Mouse (Mus musculus) G1E (cell line): Measurements from ENCODE around the gene Ulk4. TPM values are rescaled to one million over a fixed set of nuclear protein-coding genes. Genes with fewer than 3 reads are reported as not detected.

Experiments used
- ATAC-seq: 2 replicates; pipeline ENCODE4 v1.8.0; 2016; ENCODE audit warnings: mild to moderate bottlenecking; ENCODE audit not compliant: insufficient number of reproducible peaks, poor library complexity, low FRiP score, severe bottlenecking; ENCODE audit errors: extremely low read depth
- DNase-seq: peaks from one replicate; pipeline ENCODE4 v3.0.0; 2012; ENCODE audit warnings: low spot score
- H3K27me3 ChIP-seq: 2 replicates; pipeline ENCODE4 v1.6.1; 2012; ENCODE audit warnings: mild to moderate bottlenecking, low read length, inconsistent platforms; ENCODE audit not compliant: insufficient read depth
- H3K36me3 ChIP-seq: replicated peaks from 2 replicates; pipeline ENCODE3; 2012; ENCODE audit warnings: mild to moderate bottlenecking, inconsistent platforms
- H3K4me1 ChIP-seq: 2 replicates; pipeline ENCODE4 v1.6.1; 2012; ENCODE audit warnings: low read depth, low read length, inconsistent platforms, mixed read lengths; ENCODE audit not compliant: insufficient read depth
- H3K4me3 ChIP-seq: 2 replicates; pipeline ENCODE4 v1.5.1; 2012; ENCODE audit warnings: low read depth, mild to moderate bottlenecking, inconsistent platforms, low read length, moderate library complexity, mixed read lengths
- H3K9me3 ChIP-seq: replicated peaks from 2 replicates; pipeline ENCODE4 v1.6.1; 2012; ENCODE audit warnings: inconsistent platforms
- CTCF ChIP-seq: IDR thresholded peaks from 2 replicates; pipeline ENCODE4 v1.5.1; 2012; ENCODE audit warnings: low read depth, low read length, inconsistent platforms, mixed read lengths
- GATA1 ChIP-seq: IDR thresholded peaks from 2 replicates; pipeline ENCODE4 v1.6.1; 2012; ENCODE audit warnings: borderline replicate concordance, low read length, inconsistent platforms, mixed read lengths
- GATA2 ChIP-seq: IDR thresholded peaks from 2 replicates; pipeline ENCODE4 v1.6.1; 2012; ENCODE audit warnings: low read depth, low read length, inconsistent platforms, borderline replicate concordance
- POLR2AphosphoS5 ChIP-seq: IDR thresholded peaks from 2 replicates; pipeline ENCODE4 v1.6.1; 2012; ENCODE audit warnings: low read depth, low read length, inconsistent platforms; ENCODE audit not compliant: insufficient replicate concordance
- TAL1 ChIP-seq: conservative IDR thresholded peaks from 2 replicates; pipeline ENCODE4 v1.6.1; 2012; ENCODE audit warnings: low read depth, low read length, inconsistent platforms, mixed read lengths
- polyA plus RNA-seq: library from polyadenylated mRNA; stranded (reverse); fragments of >175 nt; gene quantifications from 2 replicates; pipeline ENCODE4 v1.2.3, GENCODE M21; 2012
- total RNA-seq, 2 experiments: library from RNA; stranded (forward) in 1 of 2; stranded (reverse) in 1 of 2; fragments of 200-1000 nt in 1 of 2; fragments of >200 nt in 1 of 2; fragmentation: Nextera tagmentation in 1 of 2; gene quantifications; 2 replicates each; pipeline ENCODE4 v1.2.3; 2014 to 2017

The Ulk4 gene
- total and polyA plus RNA-seq, 3 experiments: 0.52 to 3.2 (median 1.6) TPM

GRCm38 (mm10) chr9:120973026-120973515, 303.9 kb downstream of the Ulk4 start:
- H3K4me1 ChIP-seq: no peaks in the 10 kb centered on the region
- TF ChIP-seq TAL1 (no peak), CTCF (no peak), POLR2AphosphoS5 (no peak), GATA1 (no peak), GATA2 (no peak)
- peaks cover 18% of the 10 kb centered on the region for H3K36me3 ChIP-seq
- H3K9me3 ChIP-seq: no peaks in the 10 kb centered on the region
- ATAC-seq (no peak), DNase-seq (no peak)
- peaks cover 16% of the 10 kb centered on the region for H3K27me3 ChIP-seq
- no peak overlapping the region for H3K4me3 ChIP-seq

DNA sequence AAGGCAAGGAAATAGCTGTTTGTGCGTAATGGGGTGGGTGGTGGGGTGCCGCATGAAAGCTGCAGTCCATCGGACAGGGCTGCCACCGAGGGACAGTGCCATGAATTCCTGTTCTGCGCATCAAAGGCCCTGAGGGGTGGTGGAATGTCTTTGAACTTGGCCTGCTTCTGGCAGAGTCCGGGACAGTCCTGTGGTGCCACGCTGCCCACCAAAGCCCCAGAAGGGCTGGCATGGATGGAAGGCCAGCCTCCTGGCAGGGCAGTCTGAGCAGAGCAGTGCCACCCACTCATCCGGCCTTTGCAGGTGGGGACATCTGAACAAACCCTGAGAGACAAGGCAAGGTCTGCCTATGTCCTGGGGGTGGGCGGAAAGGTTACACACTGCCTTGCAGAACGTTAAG, 312.0 kb downstream of the Ulk4 start:
- Histone ChIP-seq H3K4me1 (peaks cover 60% of the 10 kb centered on the region), H3K36me3 (peaks cover 97% of the 10 kb centered on the region)

DNA sequence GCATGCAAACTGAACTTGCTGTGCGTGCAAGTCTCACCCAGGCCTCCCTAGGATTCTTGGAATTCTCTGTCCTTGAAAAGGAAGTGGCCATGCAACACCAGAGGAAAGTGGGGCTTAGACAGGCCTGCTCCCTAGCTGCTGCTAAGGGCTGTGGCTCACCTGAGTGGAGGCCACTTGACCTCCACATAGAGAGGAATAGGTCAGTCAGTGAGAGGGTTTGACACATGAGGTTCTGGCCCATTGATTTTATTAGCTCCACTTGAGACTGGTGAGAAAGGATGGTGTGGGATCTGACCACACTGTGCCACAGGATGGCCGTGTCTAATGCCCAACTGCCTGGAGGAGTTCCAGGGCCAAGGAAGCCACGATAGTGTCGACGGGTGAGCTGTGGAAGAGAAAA, 312.8 kb downstream of the Ulk4 start:
- no peak for ATAC-seq
- Histone ChIP-seq H3K4me3 (no peak overlapping the region), H3K27me3 (no peaks in the 10 kb centered on the region), H3K36me3 (peaks cover 99% of the 10 kb centered on the region), H3K9me3 (no peaks in the 10 kb centered on the region), H3K4me1 (peaks cover 68% of the 10 kb centered on the region)
- TF ChIP-seq CTCF: no peak
- DNase-seq: no peak

More for the DNA sequence above, 312.0 kb downstream of the Ulk4 start:
- ATAC-seq (no peak), DNase-seq (no peak)
- no peak overlapping the region for H3K4me3 ChIP-seq
- no peak for TF ChIP-seq CTCF
- no peak for TF ChIP-seq GATA1
- TF ChIP-seq POLR2AphosphoS5: no peak
- no peak for TF ChIP-seq GATA2
- no peak for TF ChIP-seq TAL1
- H3K27me3 ChIP-seq: no peaks in the 10 kb centered on the region
- H3K9me3 ChIP-seq: no peaks in the 10 kb centered on the region

- ATAC-seq (no peak), DNase-seq (no peak)
- H3K9me3 ChIP-seq: no peaks in the 10 kb centered on the region
- TF ChIP-seq GATA1 (no peak), POLR2AphosphoS5 (no peak), TAL1 (no peak), GATA2 (no peak), CTCF (no peak)
- no peak overlapping the region for H3K4me3 ChIP-seq
- peaks cover 99% of the 10 kb centered on the region for H3K36me3 ChIP-seq
- H3K4me1 ChIP-seq: peaks cover 72% of the 10 kb centered on the region
- H3K27me3 ChIP-seq: no peaks in the 10 kb centered on the region
Observed at GRCm38 (mm10) chr9:120963720-120964119, 313.3 kb downstream of the Ulk4 start.

DNA sequence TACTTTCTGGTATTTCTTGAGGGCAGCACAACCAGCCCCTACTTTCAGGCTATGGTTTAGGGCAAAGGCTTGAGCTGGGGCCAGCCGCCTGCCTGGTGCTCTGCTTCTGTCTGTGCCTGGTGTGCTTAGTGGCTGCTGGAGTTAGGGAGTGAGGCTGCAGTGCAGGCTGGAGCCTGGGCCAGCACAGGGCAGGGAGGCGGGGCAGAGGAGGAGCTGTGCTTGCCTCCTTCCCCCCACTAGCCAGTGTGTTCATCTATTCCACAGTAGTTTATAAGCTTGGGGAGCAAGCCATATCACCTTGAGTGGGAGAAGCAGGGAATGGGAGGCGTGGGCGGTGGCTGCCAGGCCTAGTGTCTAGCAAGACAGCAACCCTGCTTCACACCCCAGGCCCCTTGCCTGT, 313.9 kb downstream of the Ulk4 start:
- TF ChIP-seq TAL1 (no peak), CTCF (no peak), GATA1 (no peak), GATA2 (no peak), POLR2AphosphoS5 (no peak)
- H3K4me1 ChIP-seq: peaks cover 78% of the 10 kb centered on the region
- H3K36me3 ChIP-seq: peaks cover 99% of the 10 kb centered on the region

GRCm38 (mm10) chr9:120961969-120962700, 314.9 kb downstream of the Ulk4 start:
- peak; percentile 61 for ATAC-seq
- H3K36me3 ChIP-seq: peaks cover 100% of the 10 kb centered on the region

More for the DNA sequence above, 313.9 kb downstream of the Ulk4 start:
- Histone ChIP-seq H3K4me3 (no peak overlapping the region; the same call in 1 of the 2 replicates), H3K9me3 (no peaks in the 10 kb centered on the region), H3K27me3 (no peaks in the 10 kb centered on the region)
- ATAC-seq (no peak), DNase-seq (no peak)

More at GRCm38 (mm10) chr9:120961969-120962700, 314.9 kb downstream of the Ulk4 start:
- Histone ChIP-seq H3K27me3 (no peaks in the 10 kb centered on the region), H3K4me1 (peaks cover 84% of the 10 kb centered on the region), H3K4me3 (no peak overlapping the region; the same call in 1 of the 2 replicates), H3K9me3 (no peaks in the 10 kb centered on the region)
- peak; percentile 50 for DNase-seq
- no peak for TF ChIP-seq TAL1
- TF ChIP-seq POLR2AphosphoS5: no peak
- no peak for TF ChIP-seq GATA1
- TF ChIP-seq CTCF: no peak
- no peak for TF ChIP-seq GATA2
